Mouse (Mus musculus) CH12.LX (cell line): ENCODE measurements around the gene Ppp1r14d. TPM values are rescaled to one million over a fixed set of nuclear protein-coding genes. Genes with fewer than 3 reads are reported as not detected.
A peak's percentile ranks its signal among the peaks of the same experiment; 100 is the strongest.

Experiments used
- DNase-seq: peaks from one replicate; pipeline ENCODE4 v3.0.0-alpha.2; 2013; ENCODE audit errors: extremely low read depth
- H3K27ac ChIP-seq: 2 replicates; pipeline ENCODE4 v1.5.1; 2012; ENCODE audit warnings: low read depth, mild to moderate bottlenecking, control low read depth, moderate library complexity; ENCODE audit not compliant: insufficient read depth
- H3K27me3 ChIP-seq: replicated peaks from 2 replicates; pipeline ENCODE3; 2012; ENCODE audit warnings: inconsistent platforms
- H3K36me3 ChIP-seq, 2 experiments: replicated peaks in 1 of 2; 2 replicates each; pipeline versions ENCODE3 to v1.6.1; 2012; ENCODE audit warnings: inconsistent platforms in 1 of 2, low read length in 1 of 2, mild to moderate bottlenecking in 1 of 2, mixed read lengths in 1 of 2, moderate library complexity in 1 of 2; ENCODE audit not compliant: control insufficient read depth in 1 of 2, insufficient read depth in 1 of 2
- H3K4me1 ChIP-seq, 2 experiments: 2 replicates each; pipeline ENCODE4 v1.6.1; 2012; ENCODE audit warnings: inconsistent platforms in 1 of 2, moderate library complexity in 1 of 2; ENCODE audit not compliant: insufficient read depth in 2 of 2, control insufficient read depth in 1 of 2
- H3K4me2 ChIP-seq: 2 replicates; pipeline ENCODE4 v1.6.1; 2012; ENCODE audit warnings: low read depth, mild to moderate bottlenecking, control low read depth; ENCODE audit not compliant: poor library complexity, insufficient read depth, severe bottlenecking
- H3K4me3 ChIP-seq, 3 experiments: fragments of 150-350 bp in 1 of 3; sonication (generic) in 1 of 3; replicated peaks in 1 of 3; 2 replicates each; pipeline versions ENCODE3 to v1.5.1; 2011 to 2012; ENCODE audit warnings: low read depth in 2 of 3, low read length in 2 of 3, mild to moderate bottlenecking in 2 of 3, moderate library complexity in 2 of 3, control low read depth in 1 of 3, improper control_type of control experiment in 1 of 3, inconsistent platforms in 1 of 3, mixed read lengths in 1 of 3; ENCODE audit not compliant: poor library complexity in 1 of 3
- H3K79me2 ChIP-seq: replicated peaks from 2 replicates; pipeline ENCODE4 v1.6.1; 2012; ENCODE audit warnings: mild to moderate bottlenecking, moderate library complexity; ENCODE audit not compliant: control insufficient read depth, poor library complexity, insufficient read depth, severe bottlenecking; ENCODE audit errors: extremely low read depth
- H3K9ac ChIP-seq: 2 replicates; pipeline ENCODE4 v1.6.1; 2012; ENCODE audit warnings: low read depth, mild to moderate bottlenecking, control low read depth, moderate library complexity; ENCODE audit not compliant: insufficient read depth
- H3K9me3 ChIP-seq: replicated peaks from 2 replicates; pipeline ENCODE3; 2012; ENCODE audit warnings: low read length, inconsistent platforms, mixed read lengths
- BHLHE40 ChIP-seq: IDR thresholded peaks from 2 replicates; pipeline ENCODE4 v1.6.1; 2011; ENCODE audit warnings: mild to moderate bottlenecking, low read depth, low read length, improper control_type of control experiment
- CHD1 ChIP-seq: IDR thresholded peaks from 2 replicates; pipeline ENCODE4 v1.6.1; 2012; ENCODE audit warnings: low read depth, low read length, improper control_type of control experiment, inconsistent platforms
- CHD2 ChIP-seq: IDR thresholded peaks from 2 replicates; pipeline ENCODE4 v1.6.1; 2011; ENCODE audit warnings: low read length, improper control_type of control experiment
- CTCF ChIP-seq, 2 experiments: IDR thresholded peaks in 1 of 2; conservative IDR thresholded peaks in 1 of 2; 2 replicates each; pipeline ENCODE4 v1.5.1; 2011 to 2012; ENCODE audit warnings: low read depth in 2 of 2, low read length in 2 of 2, improper control_type of control experiment in 1 of 2, inconsistent platforms in 1 of 2, mild to moderate bottlenecking in 1 of 2, moderate library complexity in 1 of 2
- E2F4 ChIP-seq: IDR thresholded peaks from 2 replicates; pipeline ENCODE4 v1.6.1; 2011; ENCODE audit warnings: low read depth, low read length, improper control_type of control experiment; ENCODE audit not compliant: insufficient replicate concordance
- ELF1 ChIP-seq: IDR thresholded peaks from 2 replicates; pipeline ENCODE4 v1.6.1; 2014; ENCODE audit warnings: low read depth, mild to moderate bottlenecking, inconsistent platforms, low read length, improper control_type of control experiment
- EP300 ChIP-seq: IDR thresholded peaks from 2 replicates; pipeline ENCODE4 v1.6.1; 2011; ENCODE audit warnings: low read length, improper control_type of control experiment
- ETS1 ChIP-seq: conservative IDR thresholded peaks from 2 replicates; pipeline ENCODE4 v1.6.1; 2012; ENCODE audit warnings: low read depth, mild to moderate bottlenecking, inconsistent platforms, low read length, improper control_type of control experiment, moderate library complexity
- GABPA ChIP-seq: IDR thresholded peaks from 2 replicates; pipeline ENCODE4 v1.6.1; 2012; ENCODE audit warnings: low read depth, low read length, improper control_type of control experiment, inconsistent platforms; ENCODE audit not compliant: insufficient replicate concordance
- HCFC1 ChIP-seq: IDR thresholded peaks from 2 replicates; pipeline ENCODE4 v1.6.1; 2012; ENCODE audit warnings: low read depth, mild to moderate bottlenecking, inconsistent platforms, low read length, improper control_type of control experiment
- IRF4 ChIP-seq: IDR thresholded peaks from 2 replicates; pipeline ENCODE4 v1.6.1; 2014; ENCODE audit warnings: low read depth, mild to moderate bottlenecking, inconsistent platforms, low read length, improper control_type of control experiment
- JUN ChIP-seq: IDR thresholded peaks from 2 replicates; pipeline ENCODE4 v1.6.1; 2011; ENCODE audit warnings: low read depth, mild to moderate bottlenecking, low read length, improper control_type of control experiment, moderate library complexity; ENCODE audit not compliant: insufficient read depth
- JUND ChIP-seq: conservative IDR thresholded peaks from 2 replicates; pipeline ENCODE4 v1.6.1; 2011; ENCODE audit warnings: low read depth, low read length, improper control_type of control experiment
- KAT2A ChIP-seq: IDR thresholded peaks from 2 replicates; pipeline ENCODE4 v1.6.1; 2012; ENCODE audit warnings: low read length, improper control_type of control experiment, inconsistent platforms; ENCODE audit not compliant: insufficient replicate concordance
- MAFK ChIP-seq: IDR thresholded peaks from 2 replicates; pipeline ENCODE4 v1.6.1; 2011; ENCODE audit warnings: low read length, improper control_type of control experiment; ENCODE audit not compliant: insufficient replicate concordance
- MAX ChIP-seq: IDR thresholded peaks from 2 replicates; pipeline ENCODE4 v1.6.1; 2011; ENCODE audit warnings: low read length, improper control_type of control experiment
- MAZ ChIP-seq: IDR thresholded peaks from 2 replicates; pipeline ENCODE4 v1.6.1; 2012; ENCODE audit warnings: low read depth, mild to moderate bottlenecking, inconsistent platforms, low read length, improper control_type of control experiment, moderate library complexity
- MEF2A ChIP-seq: IDR thresholded peaks from 2 replicates; pipeline ENCODE4 v1.6.1; 2014; ENCODE audit warnings: low read depth, mild to moderate bottlenecking, inconsistent platforms, low read length, improper control_type of control experiment, borderline replicate concordance
- MYC ChIP-seq: IDR thresholded peaks from 2 replicates; pipeline ENCODE4 v1.6.1; 2011; ENCODE audit warnings: low read depth, mild to moderate bottlenecking, improper control_type of control experiment, low read length
- NELFE ChIP-seq: IDR thresholded peaks from 2 replicates; pipeline ENCODE4 v1.6.1; 2011; ENCODE audit warnings: low read depth, low read length, improper control_type of control experiment
- NRF1 ChIP-seq: IDR thresholded peaks from 2 replicates; pipeline ENCODE4 v1.6.1; 2014; ENCODE audit warnings: low read depth, mild to moderate bottlenecking, inconsistent platforms, low read length, improper control_type of control experiment, moderate library complexity
- PAX5 ChIP-seq: IDR thresholded peaks from 2 replicates; pipeline ENCODE4 v1.6.1; 2012; ENCODE audit warnings: low read length, inconsistent platforms, mixed read lengths
- POLR2A ChIP-seq: IDR thresholded peaks from 2 replicates; pipeline ENCODE4 v1.6.1; 2011; ENCODE audit warnings: low read depth, mild to moderate bottlenecking, improper control_type of control experiment, low read length
- TCF12 ChIP-seq: IDR thresholded peaks from 2 replicates; pipeline ENCODE4 v1.6.1; 2014; ENCODE audit warnings: low read depth, mild to moderate bottlenecking, inconsistent platforms, low read length, improper control_type of control experiment
- UBTF ChIP-seq: IDR thresholded peaks from 2 replicates; pipeline ENCODE4 v1.6.1; 2012; ENCODE audit warnings: low read depth, mild to moderate bottlenecking, inconsistent platforms, low read length, improper control_type of control experiment, moderate library complexity
- USF1 ChIP-seq: IDR thresholded peaks from 2 replicates; pipeline ENCODE4 v1.6.1; 2014; ENCODE audit warnings: low read depth, mild to moderate bottlenecking, inconsistent platforms, low read length, improper control_type of control experiment
- USF2 ChIP-seq: conservative IDR thresholded peaks from 2 replicates; pipeline ENCODE4 v1.6.1; 2011; ENCODE audit warnings: low read depth, low read length, improper control_type of control experiment
- ZC3H11A ChIP-seq: IDR thresholded peaks from 2 replicates; pipeline ENCODE4 v1.6.1; 2012; ENCODE audit warnings: low read depth, mild to moderate bottlenecking, inconsistent platforms, low read length, improper control_type of control experiment
- ZKSCAN1 ChIP-seq: IDR thresholded peaks from 2 replicates; pipeline ENCODE4 v1.6.1; 2012; ENCODE audit warnings: low read depth, inconsistent platforms, low read length, improper control_type of control experiment, borderline replicate concordance
- ZNF384 ChIP-seq: IDR thresholded peaks from 2 replicates; pipeline ENCODE4 v1.6.1; 2012; ENCODE audit warnings: low read depth, low read length, improper control_type of control experiment, inconsistent platforms
- dilution Hi-C: fragments of 300-500 bp; cut with MboI; formaldehyde crosslinking; loops from 2 replicates; pipeline ENCODE4 v1.14.3; 2020; ENCODE audit warnings: low sequenced_read_pairs; ENCODE audit not compliant: extremely low pct_unique_long_range_greater_than_20kb, extremely low pct_ligation_motif_present
- in situ Hi-C: fragments of 300-500 bp; cut with MboI; formaldehyde crosslinking; loops from 3 replicates; pipeline ENCODE4 v1.14.3; 2019; ENCODE audit warnings: low sequenced_read_pairs, low pct_ligation_motif_present, low pct_unique_long_range_greater_than_20kb, mixed read lengths
- polyA plus RNA-seq: library from polyadenylated mRNA; unstranded; fragments of >175 nt; gene quantifications from 2 replicates; pipeline ENCODE4 v1.2.1, GENCODE M21; 2012; ENCODE audit warnings: low read depth; ENCODE audit not compliant: insufficient read length
- total RNA-seq, 2 experiments: library from RNA; depleted of rRNA; stranded (reverse); fragments of 300-350 nt in 1 of 2; fragments of >200 nt in 1 of 2; gene quantifications; 2 replicates each; pipeline ENCODE4 v1.2.3; 2012 to 2014

Gene Ppp1r14d
- total and polyA plus RNA-seq, 3 experiments: not detected

DNA sequence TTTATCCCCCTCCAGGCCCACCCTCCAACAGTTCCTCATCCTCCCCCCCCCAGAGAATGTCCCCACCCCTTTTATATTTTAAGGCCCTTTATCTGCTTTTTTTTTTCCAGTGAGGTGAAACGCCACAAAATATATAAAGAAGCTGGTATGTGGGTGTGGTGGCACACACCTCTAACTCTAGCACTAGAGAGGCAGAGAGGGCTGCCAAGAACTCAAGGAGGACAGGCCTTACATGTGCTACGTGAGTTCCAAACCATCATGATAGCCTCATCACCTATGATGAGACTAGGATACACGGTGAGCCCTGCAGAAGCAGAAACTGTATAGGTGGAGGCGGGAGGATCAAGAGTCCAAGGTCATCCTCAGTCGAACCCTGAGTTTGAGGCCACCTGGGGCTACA lies 38.7 kb downstream of the Ppp1r14d start:
- Histone ChIP-seq H3K4me3 (no peak overlapping the region), H3K9ac (no peak overlapping the region), H3K27ac (no peak overlapping the region), H3K4me1 (peaks cover 2 to 11% of the 10 kb centered on the region in 2 experiments; a peak in 2 of 4 replicates), H3K27me3 (no peaks in the 10 kb centered on the region), H3K36me3 (peaks cover under 1 to 11% of the 10 kb centered on the region in 2 experiments)
- in situ Hi-C loops (loop anchor here (10.0 to 25.0 kb wide), 3 partner anchors 46 to 429 kb away; partner anchors contain the start of genes Ccdc9b and Phgr1), dilution Hi-C loops (no loop called here)
- TF ChIP-seq ZC3H11A (no peak), MEF2A (no peak), POLR2A (no peak), ETS1 (no peak), JUND (no peak), USF1 (no peak), PAX5 (no peak)
- TF ChIP-seq, all 38 proteins: peak for 0
- Histone ChIP-seq H3K79me2 (no peaks in the 10 kb centered on the region), H3K4me2 (no peak overlapping the region), H3K9me3 (no peaks in the 10 kb centered on the region)
- no peak for DNase-seq

- DNase-seq: peak; percentile 85
- Histone ChIP-seq H3K9ac (peak overlapping the region; percentile 3; the same call in 1 of the 2 replicates), H3K27me3 (no peaks in the 10 kb centered on the region), H3K9me3 (no peaks in the 10 kb centered on the region), H3K36me3 (peaks cover 4 to 27% of the 10 kb centered on the region in 2 experiments), H3K4me1 (peaks cover 0 to 8% of the 10 kb centered on the region in 2 experiments; a peak in 2 of 4 replicates), H3K79me2 (no peaks in the 10 kb centered on the region), H3K4me3 (peak overlapping the region; percentile 33 to 42 (median 42)), H3K27ac (peak overlapping the region; percentile 34), H3K4me2 (peak overlapping the region; percentile 79)
- dilution Hi-C loops: no loop called here
- in situ Hi-C loops: loop anchor here (5.0 to 25.0 kb wide), 4 partner anchors 64 to 427 kb away; partner anchors contain the start of genes Ccdc9b and Phgr1
- TF ChIP-seq BHLHE40 (peak; percentile 58), ZNF384 (no peak), HCFC1 (no peak), NELFE (no peak), GABPA (no peak), ETS1 (no peak), USF1 (no peak), ZKSCAN1 (no peak), NRF1 (peak; percentile 21; the same call in 1 of the 2 replicates), CTCF (conservative IDR thresholded peaks at IDR 0.05 in 1 of 2, IDR thresholded peaks at IDR 0.05 in 1 of 2; ENCODE audit: low read depth in 2 of 2, low read length in 2 of 2) (peak; percentile 78 to 97), MAX (no peak), POLR2A (no peak), PAX5 (no peak), CHD1 (no peak), MAZ (no peak), ELF1 (peak; percentile 38; the same call in 1 of the 2 replicates), CHD2 (no peak), MYC (0 out of 2 replicates have a peak, but pooled peaks have one; percentile 2), JUN (no peak), UBTF (no peak), IRF4 (peak; percentile 55), KAT2A (no peak), EP300 (no peak), TCF12 (peak; percentile 24; the same call in 1 of the 2 replicates), MAFK (no peak), USF2 (no peak), JUND (no peak), MEF2A (no peak), E2F4 (no peak)
Measured at GRCm38 (mm10) chr2:119189029-119189710, 40.5 kb downstream of the Ppp1r14d start.
